Mouse (Mus musculus) frontal cortex, adult 2 months (tissue): ENCODE measurements around the gene Sox15. TPM values are rescaled to one million over a fixed set of nuclear protein-coding genes. Genes with fewer than 3 reads are reported as not detected.
"Not testable (repeated sequence)": the region's sequence is repeated elsewhere in the genome, so short reads cannot be mapped to it uniquely, and the experiment has no call there.

ENCODE experiments used
- DNase-seq, 2 experiments: peaks; one replicate each; pipeline ENCODE4 v3.0.0; 2022; ENCODE audit warnings: low spot score in 1 of 2; ENCODE audit errors: extremely low spot score in 1 of 2
- polyA plus RNA-seq: library from polyadenylated mRNA; depleted of rRNA; stranded (reverse); fragments of >200 nt; gene quantifications from 2 replicates; pipeline ENCODE4 v1.2.3, GENCODE M21; 2012; rRNA removed

Gene Sox15
- polyA plus RNA-seq: 0.34 TPM in 1 of 2 replicates, not detected in the other

- peak in 1 of 2 experiments; percentile 80 for DNase-seq
These were observed at the start of gene Sox15 for GRCm38 (mm10) chr11:69655264-69656064. Gene Sox15, plus strand, starts transcription at chr11:69655314.

- peak; percentile 43 to 80 for DNase-seq
These were observed 49.2 kb upstream of the Sox15 start, which contains the start of gene Atp1b2 for GRCm38 (mm10) chr11:69605726-69606490. Gene Atp1b2, minus strand, starts transcription at chr11:69605942.

GRCm38 (mm10) chr11:69606491-69606795, 48.7 kb upstream of the Sox15 start:
- no peak for DNase-seq

- no peak for DNase-seq
These were observed 48.3 kb upstream of the Sox15 start for GRCm38 (mm10) chr11:69606832-69607231.

- no peak for DNase-seq
These were observed 46.6 kb upstream of the Sox15 start for GRCm38 (mm10) chr11:69608525-69608924.

- DNase-seq: no peak
These were observed 45.7 kb upstream of the Sox15 start for GRCm38 (mm10) chr11:69609416-69609815.

- no peak for DNase-seq
These were observed 44.2 kb upstream of the Sox15 start for GRCm38 (mm10) chr11:69610899-69611298.

- peak in 1 of 2 experiments; percentile 88 for DNase-seq
These were observed 41.4 kb upstream of the Sox15 start for GRCm38 (mm10) chr11:69613553-69614256.

GRCm38 (mm10) chr11:69614257-69614588, 40.9 kb upstream of the Sox15 start:
- DNase-seq: not testable (repeated sequence)

GRCm38 (mm10) chr11:69616781-69617180, 38.3 kb upstream of the Sox15 start:
- DNase-seq: no peak

- DNase-seq: no peak
These were observed 37.3 kb upstream of the Sox15 start, which contains the start of gene Shbg for GRCm38 (mm10) chr11:69617805-69618204. Gene Shbg, minus strand, starts transcription at chr11:69617905.

GRCm38 (mm10) chr11:69620394-69621081, 34.6 kb upstream of the Sox15 start:
- no peak for DNase-seq

GRCm38 (mm10) chr11:69621571-69622268, 33.4 kb upstream of the Sox15 start, which contains the start of gene Sat2:
Gene Sat2, plus strand, starts transcription at chr11:69622024.
- DNase-seq: no peak

GRCm38 (mm10) chr11:69622406-69622805, 32.7 kb upstream of the Sox15 start:
- no peak for DNase-seq

- no peak for DNase-seq
These were observed 32.1 kb upstream of the Sox15 start for GRCm38 (mm10) chr11:69623006-69623405.

- not testable (repeated sequence) for DNase-seq
These were observed 30.8 kb upstream of the Sox15 start for GRCm38 (mm10) chr11:69624339-69624738.

GRCm38 (mm10) chr11:69628286-69628685, 26.8 kb upstream of the Sox15 start:
- DNase-seq: peak in 1 of 2 experiments; percentile 84

- no peak for DNase-seq
These were observed 25.3 kb upstream of the Sox15 start for GRCm38 (mm10) chr11:69629802-69630201.

GRCm38 (mm10) chr11:69632284-69633089, 22.6 kb upstream of the Sox15 start, which contains the start of gene Fxr2:
Gene Fxr2, plus strand, starts transcription at chr11:69632990.
- DNase-seq: peak; percentile 100
